Comparison of ENCODE assay signal across 20 mouse cellular contexts in genomic region chr6:135832041-135832440, GRCm38 (mm10).
"Had no signal": no experiment of that assay in that cellular context is flagged by ENCODE, and none has a peak within 500 bp of the region (broad histone marks: within the 10 kb centered on the region; RNA-seq: fewer than 3 reads in every experiment).

No protein-coding gene starts in this region.

- H3K4me3 ChIP-seq: gastrocnemius, adult 2 months; heart, adult 2 months; hindbrain, embryonic 10.5 days; hindbrain, embryonic 12.5 days; intestine, embryonic 15.5 days; limb, embryonic 10.5 days; limb, embryonic 12.5 days; liver, embryonic 13.5 days had no signal

- DNase-seq: gastrocnemius, adult 2 months; gastrocnemius, postnatal 10 days; gastrocnemius, postnatal 25 days; heart, adult 2 months; heart, postnatal 10 days; heart, postnatal 4 days; kidney, adult 18-20 months; kidney, adult 8-10 months; kidney, postnatal 25 days; liver; liver, embryonic 13.5 days had no signal

- H3K27ac ChIP-seq: gastrocnemius, adult 2 months; heart, adult 2 months; hindbrain, embryonic 10.5 days; hindbrain, embryonic 12.5 days; hindbrain, embryonic 14.5 days; intestine, embryonic 15.5 days; limb, embryonic 10.5 days; limb, embryonic 12.5 days; liver, embryonic 13.5 days had no signal

- ATAC-seq: hindbrain, embryonic 16.5 days; inflammation-experienced regulatory T-cells, adult 6 months; intestine, embryonic 15.5 days; intestine, postnatal 0 days had no signal
